Mouse (Mus musculus) intestine, postnatal 0 days (tissue): ENCODE measurements around the gene Dact3. TPM values are rescaled to one million over a fixed set of nuclear protein-coding genes. Genes with fewer than 3 reads are reported as not detected.

ENCODE experiments used
- ATAC-seq: fragments of 200-750 bp; cut with Nextera tagmentation; 2 replicates; pipeline ENCODE4 v1.8.0; 2017; ENCODE audit warnings: mild to moderate bottlenecking, moderate TSS enrichment, moderate library complexity
- H3K27ac ChIP-seq: fragments of 300-500 bp; sonication (generic); 2 replicates; pipeline ENCODE4 v1.5.1; 2014; ENCODE audit warnings: mild to moderate bottlenecking, low read depth, low read length, moderate library complexity
- H3K27me3 ChIP-seq: fragments of 300-500 bp; sonication (generic); replicated peaks from 2 replicates; pipeline ENCODE4 v1.6.1; 2014; ENCODE audit warnings: low read length, mixed read lengths; ENCODE audit not compliant: control insufficient read depth, insufficient read depth
- H3K36me3 ChIP-seq: fragments of 300-500 bp; sonication (generic); 2 replicates; pipeline ENCODE4 v1.6.1; 2014; ENCODE audit warnings: mild to moderate bottlenecking, moderate library complexity; ENCODE audit not compliant: control insufficient read depth, insufficient read depth
- H3K4me1 ChIP-seq: fragments of 300-500 bp; sonication (generic); replicated peaks from 2 replicates; pipeline ENCODE4 v1.6.1; 2014; ENCODE audit warnings: antibody characterized with exemption, low read length, mixed read lengths; ENCODE audit not compliant: control insufficient read depth, insufficient read depth
- H3K4me2 ChIP-seq: fragments of 300-500 bp; sonication (generic); replicated peaks from 2 replicates; pipeline ENCODE4 v1.6.1; 2014; ENCODE audit warnings: low read depth, mild to moderate bottlenecking, moderate library complexity
- H3K4me3 ChIP-seq: fragments of 300-500 bp; sonication (generic); 2 replicates; pipeline ENCODE4 v1.5.1; 2014; ENCODE audit warnings: low read depth, low read length
- H3K9ac ChIP-seq: fragments of 300-500 bp; sonication (generic); 2 replicates; pipeline ENCODE4 v1.6.1; 2014; ENCODE audit warnings: mild to moderate bottlenecking, low read depth, low read length
- H3K9me3 ChIP-seq: fragments of 300-500 bp; sonication (generic); 2 replicates; pipeline ENCODE4 v1.6.1; 2016; ENCODE audit warnings: mixed run types; ENCODE audit not compliant: control insufficient read depth
- CTCF ChIP-seq: sonication (generic); IDR thresholded peaks from 2 replicates; pipeline ENCODE4 v1.5.1; 2016; ENCODE audit warnings: low read depth, mild to moderate bottlenecking, control low read depth, antibody characterized with exemption, moderate library complexity
- WGBS: fragments of 180-500 bp; shearing (Covaris S2); extraction: QIAGEN DNeasy Blood & Tissue Kit; methylation state at CpG from one replicate; pipeline ENCODE4 v1.1.7; 2014; 5-methylcytosine and 5-hydroxymethylcytosine counted together
- polyA plus RNA-seq: library from polyadenylated mRNA; unstranded; fragments of >200 nt; fragmentation: Nextera tagmentation; extraction: Ambion mirVana; gene quantifications from 2 replicates; pipeline ENCODE4 v1.2.1, GENCODE M21; 2015

Dact3 gene
- polyA plus RNA-seq, 1 experiment from 2014 or later: 3.7 TPM

DNA sequence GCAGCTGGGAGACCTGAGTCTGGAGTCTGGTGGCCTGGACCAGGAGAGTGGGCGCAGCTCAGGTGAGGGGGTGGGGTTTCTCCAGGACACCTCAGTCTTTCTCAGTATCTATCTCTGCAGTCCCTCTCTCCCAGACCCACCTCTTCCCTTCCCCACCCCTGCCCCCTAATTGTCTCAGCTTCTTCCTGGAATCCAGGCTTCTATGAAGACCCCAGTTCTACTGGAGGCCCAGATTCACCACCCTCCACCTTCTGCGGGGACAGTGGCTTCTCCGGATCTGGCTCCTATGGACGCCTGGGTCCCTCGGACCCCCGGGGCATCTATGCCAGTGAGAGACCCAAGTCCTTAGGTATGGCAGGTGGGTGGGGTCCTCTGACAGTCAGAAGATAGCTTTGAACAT is 8.0 kb downstream of the Dact3 start:
- Histone ChIP-seq H3K4me3 (no peak overlapping the region), H3K4me1 (no peaks in the 10 kb centered on the region), H3K9me3 (0 out of 2 replicates have a peak, but pooled peaks cover 2% of the 10 kb centered on the region), H3K27ac (no peak overlapping the region), H3K27me3 (peaks cover 29% of the 10 kb centered on the region), H3K36me3 (peaks cover 16% of the 10 kb centered on the region; the same call in 1 of the 2 replicates), H3K9ac (no peak overlapping the region), H3K4me2 (no peak overlapping the region)
- TF ChIP-seq CTCF: no peak
- no peak for ATAC-seq
- 87% methylated on average over 6 of the region's 6 CpGs for WGBS

DNA sequence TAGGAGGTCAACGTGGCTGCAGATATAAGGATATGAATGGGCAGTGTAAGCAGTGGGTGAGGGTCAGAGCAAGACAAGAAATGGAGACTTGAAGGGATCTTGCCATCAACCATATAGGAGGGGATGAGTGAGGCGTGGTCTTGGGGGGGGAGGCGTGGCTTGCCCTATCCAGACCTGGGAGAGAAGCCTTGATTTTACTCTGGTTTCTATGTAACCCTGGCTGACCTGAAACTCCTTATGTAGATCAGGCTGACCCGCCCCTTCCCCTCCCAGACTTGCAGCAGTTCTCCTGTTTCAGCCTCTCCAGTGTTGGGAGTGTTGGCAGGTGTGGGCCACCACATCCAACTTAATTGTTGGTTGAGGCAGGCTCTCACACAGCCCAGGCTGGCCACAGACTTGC is 9.2 kb downstream of the Dact3 start:
- Histone ChIP-seq H3K27ac (no peak overlapping the region), H3K27me3 (peaks cover 29% of the 10 kb centered on the region), H3K4me1 (no peaks in the 10 kb centered on the region), H3K9me3 (0 out of 2 replicates have a peak, but pooled peaks cover 2% of the 10 kb centered on the region), H3K9ac (no peak overlapping the region), H3K4me2 (no peak overlapping the region), H3K4me3 (no peak overlapping the region), H3K36me3 (peaks cover 16% of the 10 kb centered on the region; the same call in 1 of the 2 replicates)
- no peak for TF ChIP-seq CTCF
- ATAC-seq: no peak
- 70% methylated on average over 4 of the region's 4 CpGs for WGBS

DNA sequence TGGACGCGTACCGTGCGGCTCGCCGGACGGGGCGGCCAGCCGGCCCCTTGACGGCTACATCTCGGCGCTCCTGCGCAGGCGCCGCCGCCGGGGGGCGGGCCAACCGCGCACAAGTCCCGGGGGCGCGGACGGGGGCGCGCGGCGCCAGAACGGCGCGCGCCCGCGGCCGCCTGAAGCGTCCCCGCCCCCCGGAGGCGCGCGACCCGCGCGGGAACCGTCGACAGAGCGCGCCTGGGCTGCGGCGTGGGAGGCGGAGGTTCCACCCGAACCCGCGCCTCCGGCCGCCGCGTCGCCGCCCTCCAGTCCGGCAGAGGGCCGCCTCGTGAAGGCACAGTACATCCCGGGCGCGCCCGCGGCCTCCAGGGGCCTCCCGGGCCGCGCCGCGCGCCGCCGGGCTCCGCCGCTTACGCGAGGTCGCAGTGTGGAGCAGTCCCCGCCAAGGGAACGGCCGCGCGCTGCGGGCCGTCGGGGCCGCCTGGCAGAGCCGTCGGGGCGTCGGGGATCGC is 10.2 kb downstream of the Dact3 start:
- WGBS: 22% methylated on average over 78 of the region's 95 CpGs
- Histone ChIP-seq H3K36me3 (peaks cover 16% of the 10 kb centered on the region; the same call in 1 of the 2 replicates), H3K9me3 (0 out of 2 replicates have a peak, but pooled peaks cover 2% of the 10 kb centered on the region), H3K4me1 (no peaks in the 10 kb centered on the region), H3K4me3 (peak overlapping the region; percentile 32), H3K27me3 (peaks cover 33% of the 10 kb centered on the region), H3K9ac (no peak overlapping the region), H3K27ac (no peak overlapping the region), H3K4me2 (peak overlapping the region; percentile 61)
- TF ChIP-seq CTCF: no peak
- ATAC-seq: peak; percentile 20; the same call in 1 of the 2 replicates

DNA sequence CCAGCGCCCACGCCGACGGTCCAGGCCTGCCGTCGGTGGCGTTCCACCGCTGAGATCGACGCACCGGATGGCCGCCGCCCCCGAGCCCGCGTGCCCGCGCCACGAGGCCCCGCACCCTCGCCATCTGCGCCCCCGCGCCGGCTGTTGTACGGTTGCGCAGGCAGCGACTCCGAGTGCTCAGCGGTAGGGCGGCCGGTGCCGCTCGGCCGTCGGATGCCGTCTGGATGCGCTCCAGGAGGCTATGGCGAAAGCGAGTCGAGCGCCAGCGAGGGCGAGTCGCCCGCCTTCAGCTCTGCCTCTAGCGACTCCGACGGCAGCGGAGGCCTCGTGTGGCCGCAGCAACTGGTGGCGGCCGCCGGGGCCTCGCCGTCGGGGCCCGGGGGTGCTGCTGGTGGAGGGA is 10.8 kb downstream of the Dact3 start:
- peaks cover 36% of the 10 kb centered on the region for H3K27me3 ChIP-seq
- H3K4me3 ChIP-seq: peak overlapping the region; percentile 32; the same call in 1 of the 2 replicates
- no peak overlapping the region for H3K9ac ChIP-seq
- no peak for TF ChIP-seq CTCF
- ATAC-seq: no peak
- peak overlapping the region; percentile 61 for H3K4me2 ChIP-seq
- 58% methylated on average over 55 of the region's 59 CpGs for WGBS
- H3K9me3 ChIP-seq: 0 out of 2 replicates have a peak, but pooled peaks cover 2% of the 10 kb centered on the region
- no peaks in the 10 kb centered on the region for H3K4me1 ChIP-seq
- H3K27ac ChIP-seq: no peak overlapping the region
- peaks cover 16% of the 10 kb centered on the region; the same call in 1 of the 2 replicates for H3K36me3 ChIP-seq

DNA sequence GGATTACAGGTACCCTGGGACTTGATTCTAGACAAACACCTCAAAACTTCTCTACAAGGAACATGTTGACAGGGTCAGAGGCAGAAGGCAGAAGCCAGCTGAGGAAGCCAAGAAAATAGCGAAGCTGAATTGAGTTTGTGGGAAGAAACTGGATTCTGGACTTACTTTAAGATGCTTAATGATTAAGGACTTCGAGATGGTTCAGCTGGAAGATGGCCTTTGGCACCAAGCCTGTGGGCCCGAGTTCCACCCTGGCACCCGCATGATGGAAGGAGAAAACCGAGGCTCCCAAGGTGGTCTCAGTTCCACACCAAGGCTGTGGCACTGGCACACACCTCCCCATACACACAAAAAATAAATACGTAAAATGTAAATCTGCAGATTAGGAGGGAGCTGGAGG is 15.4 kb downstream of the Dact3 start:
- Histone ChIP-seq H3K4me1 (0 out of 2 replicates have a peak, but pooled peaks cover 4% of the 10 kb centered on the region), H3K4me3 (no peak overlapping the region), H3K36me3 (peaks cover 9% of the 10 kb centered on the region; the same call in 1 of the 2 replicates), H3K9ac (no peak overlapping the region), H3K9me3 (0 out of 2 replicates have a peak, but pooled peaks cover 2% of the 10 kb centered on the region), H3K27ac (peak overlapping the region; percentile 58; the same call in 1 of the 2 replicates), H3K27me3 (peaks cover 55% of the 10 kb centered on the region), H3K4me2 (peak overlapping the region; percentile 63; the same call in 1 of the 2 replicates)
- 41% methylated on average over 6 of the region's 6 CpGs for WGBS
- no peak for TF ChIP-seq CTCF
- ATAC-seq: no peak

DNA sequence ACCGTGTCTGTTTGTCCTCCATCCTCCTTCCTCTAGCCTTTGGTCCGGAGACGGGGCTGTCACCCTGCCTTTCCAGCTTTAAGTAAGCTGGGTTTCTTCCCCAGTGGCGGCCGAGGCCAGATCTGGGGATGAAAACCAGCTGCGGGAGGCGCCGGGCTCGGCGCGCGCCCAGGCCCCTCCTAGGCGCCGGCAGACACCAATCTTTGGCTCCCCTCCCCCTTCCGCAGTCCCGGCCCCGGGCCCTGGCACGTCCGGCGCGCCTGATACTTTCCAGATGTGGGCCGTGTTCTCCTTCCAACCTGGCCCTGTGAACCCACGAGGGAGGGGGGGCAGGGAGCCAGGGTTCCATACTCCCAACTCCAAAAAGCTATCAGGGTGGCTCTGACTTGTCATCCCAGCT is 15.8 kb downstream of the Dact3 start:
- Histone ChIP-seq H3K4me1 (0 out of 2 replicates have a peak, but pooled peaks cover 5% of the 10 kb centered on the region), H3K4me3 (no peak overlapping the region; the same call in 1 of the 2 replicates), H3K27ac (peak overlapping the region; percentile 58; the same call in 1 of the 2 replicates), H3K27me3 (peaks cover 51% of the 10 kb centered on the region), H3K36me3 (peaks cover 5% of the 10 kb centered on the region; the same call in 1 of the 2 replicates), H3K9me3 (0 out of 2 replicates have a peak, but pooled peaks cover under 1% of the 10 kb centered on the region), H3K4me2 (peak overlapping the region; percentile 63), H3K9ac (no peak overlapping the region)
- 4% methylated on average over 23 of the region's 23 CpGs for WGBS
- 0 out of 2 replicates have a peak, but pooled peaks have one; percentile 23 for ATAC-seq
- TF ChIP-seq CTCF: no peak
